In genomic region chr6:114988619-114988980, GRCm38 (mm10) we compare ENCODE assay signal across 8 mouse cellular contexts. TPM values are rescaled to one million over a fixed set of nuclear protein-coding genes. Genes with fewer than 3 reads are reported as not detected.
DNase-seq lines count a peak whose midpoint lies in the region; ATAC-seq and TF ChIP-seq lines count a peak whose summit lies in the region.

No protein-coding gene starts in this region.

- H3K4me2 ChIP-seq in CH12.LX (ENCODE audit: insufficient read depth, low read depth, poor library complexity, severe bottlenecking), result peak overlapping the region; percentile 50; the same call in 1 of the 2 replicates
- no peak overlapping the region for H3K4me2 ChIP-seq in kidney, embryonic 16.5 days (replicated peaks; ENCODE audit: low read depth, low read length)
- H3K4me2 ChIP-seq in midbrain, embryonic 16.5 days (ENCODE audit: low read length), result no peak overlapping the region

- TF ChIP-seq EP300 in CH12.LX (IDR thresholded peaks at IDR 0.05; ENCODE audit: low read length), result no peak

- peaks cover 0 to 2% of the 10 kb centered on the region in 2 experiments for H3K36me3 ChIP-seq in CH12.LX (replicated peaks in 1 of 2; ENCODE audit: control insufficient read depth in 1 of 2, insufficient read depth in 1 of 2, low read length in 1 of 2)
- no peaks in the 10 kb centered on the region for H3K36me3 ChIP-seq in kidney, embryonic 16.5 days (ENCODE audit: insufficient read depth, low read length)
- no peaks in the 10 kb centered on the region for H3K36me3 ChIP-seq in midbrain, embryonic 16.5 days (ENCODE audit: control insufficient read depth, insufficient read depth, low read length)

- WGBS in kidney, embryonic 16.5 days, result 54% methylated on average over 3 of the region's 3 CpGs
- WGBS in midbrain, embryonic 16.5 days, result 64% methylated on average over 3 of the region's 3 CpGs

- no peaks in the 10 kb centered on the region for H3K79me2 ChIP-seq in CH12.LX (replicated peaks; ENCODE audit: control insufficient read depth, extremely low read depth, insufficient read depth, poor library complexity, severe bottlenecking)

- dilution Hi-C loops in CH12.LX (cut with MboI; ENCODE audit: extremely low pct_ligation_motif_present, extremely low pct_unique_long_range_greater_than_20kb, low sequenced_read_pairs), result no loop called here

- H3K27ac ChIP-seq in CH12.LX (ENCODE audit: insufficient read depth, low read depth), result peak overlapping the region; percentile 84
- H3K27ac ChIP-seq in kidney, embryonic 16.5 days (ENCODE audit: low read length), result peak overlapping the region; percentile 90
- no peak overlapping the region for H3K27ac ChIP-seq in midbrain, embryonic 16.5 days (ENCODE audit: low read length)

- TF ChIP-seq POLR2A in CH12.LX (IDR thresholded peaks at IDR 0.05; ENCODE audit: low read depth, low read length), result no peak

- H3K27me3 ChIP-seq in CH12.LX (replicated peaks), result no peaks in the 10 kb centered on the region
- H3K27me3 ChIP-seq in kidney, embryonic 16.5 days (ENCODE audit: insufficient read depth, low read length), result no peaks in the 10 kb centered on the region
- H3K27me3 ChIP-seq in midbrain, embryonic 16.5 days (ENCODE audit: control insufficient read depth, insufficient read depth, low read depth, low read length), result no peaks in the 10 kb centered on the region

- H3K9ac ChIP-seq in CH12.LX (ENCODE audit: insufficient read depth, low read depth), result peak overlapping the region; percentile 35
- H3K9ac ChIP-seq in kidney, embryonic 16.5 days (replicated peaks; ENCODE audit: low read length), result no peak overlapping the region
- H3K9ac ChIP-seq in midbrain, embryonic 16.5 days (ENCODE audit: low read depth, low read length), result no peak overlapping the region

- ATAC-seq in common myeloid progenitor, adult 5-6 weeks (replicated peaks; ENCODE audit: low read depth, poor library complexity, severe bottlenecking), result peak; percentile 68; the same call in 1 of the 2 replicates
- peak; percentile 85 for ATAC-seq in kidney, embryonic 16.5 days (ENCODE audit: low FRiP score, low TSS enrichment)
- ATAC-seq in midbrain, embryonic 16.5 days, result no peak

- no peak for TF ChIP-seq CTCF in CH12.LX (conservative IDR thresholded peaks at IDR 0.05 in 1 of 2, IDR thresholded peaks at IDR 0.05 in 1 of 2; ENCODE audit: low read depth in 2 of 2, low read length in 2 of 2)

- H3K9me3 ChIP-seq in CH12.LX (replicated peaks; ENCODE audit: low read length), result no peaks in the 10 kb centered on the region
- H3K9me3 ChIP-seq in kidney, embryonic 16.5 days (ENCODE audit: low read length), result no peaks in the 10 kb centered on the region
- no peaks in the 10 kb centered on the region for H3K9me3 ChIP-seq in midbrain, embryonic 16.5 days (replicated peaks; ENCODE audit: control insufficient read depth, low read length, poor library complexity, severe bottlenecking)

- H3K4me3 ChIP-seq in CH12.LX (replicated peaks in 1 of 3; ENCODE audit: low read depth in 2 of 3, low read length in 2 of 3, poor library complexity in 1 of 3), result no peak overlapping the region
- H3K4me3 ChIP-seq in kidney, embryonic 16.5 days (ENCODE audit: low read length), result no peak overlapping the region
- no peak overlapping the region for H3K4me3 ChIP-seq in midbrain, embryonic 16.5 days (ENCODE audit: low read depth, low read length)

- peak; percentile 62 for DNase-seq in CH12.LX (ENCODE audit: extremely low read depth)
- peak; percentile 81 for DNase-seq in lung, postnatal 25 days (ENCODE audit: low spot score)
- no peak for DNase-seq in yolk sac, embryonic 10.5 days (ENCODE audit: low spot score)
- no peak for DNase-seq in left cerebral cortex, adult 9 months (ENCODE audit: low spot score in 2 of 2)
- DNase-seq in frontal cortex, postnatal 14 days (ENCODE audit: low spot score in 2 of 2), result no peak

- peaks cover 40 to 61% of the 10 kb centered on the region in 2 experiments for H3K4me1 ChIP-seq in CH12.LX (ENCODE audit: control insufficient read depth in 1 of 2, insufficient read depth in 2 of 2)
- H3K4me1 ChIP-seq in kidney, embryonic 16.5 days (ENCODE audit: insufficient read depth, low read length), result no peaks in the 10 kb centered on the region
- H3K4me1 ChIP-seq in midbrain, embryonic 16.5 days (ENCODE audit: control insufficient read depth, insufficient read depth, low read length), result no peaks in the 10 kb centered on the region

- TF ChIP-seq RAD21 in CH12.LX (IDR thresholded peaks at IDR 0.05; ENCODE audit: low read depth, low read length), result no peak; the same call in 1 of the 2 replicates

- in situ Hi-C loops in CH12.LX (cut with MboI; ENCODE audit: low pct_ligation_motif_present, low pct_unique_long_range_greater_than_20kb, low sequenced_read_pairs), result no loop called here

TF ChIP-seq in CH12.LX, 34 proteins besides CTCF, POLR2A, EP300 and RAD21:
- TF ChIP-seq TCF12 (IDR thresholded peaks at IDR 0.05; ENCODE audit: low read depth, low read length) (peak; percentile 63), JUN (IDR thresholded peaks at IDR 0.05; ENCODE audit: insufficient read depth, low read depth, low read length) (peak; percentile 30; the same call in 1 of the 2 replicates), ETS1 (conservative IDR thresholded peaks at IDR 0.05; ENCODE audit: low read depth, low read length) (peak; percentile 15; the same call in 1 of the 2 replicates), ELF1 (IDR thresholded peaks at IDR 0.05; ENCODE audit: low read depth, low read length) (peak; percentile 27; the same call in 1 of the 2 replicates), ZKSCAN1 (IDR thresholded peaks at IDR 0.05; ENCODE audit: borderline replicate concordance, low read depth, low read length) (no peak), MEF2A (IDR thresholded peaks at IDR 0.05; ENCODE audit: borderline replicate concordance, low read depth, low read length) (peak; percentile 48; the same call in 1 of the 2 replicates), IRF4 (IDR thresholded peaks at IDR 0.05; ENCODE audit: low read depth, low read length) (peak; percentile 44), CHD1 (IDR thresholded peaks at IDR 0.05; ENCODE audit: low read depth, low read length) (no peak)

RNA-seq across cellular contexts. Expression of gene Vgll4, which starts 18.8 kb away (rescaled TPM):
- total RNA-seq in CH12.LX (2012; rRNA removed), result 73.7 and 85.1 TPM in 2 replicates
- total RNA-seq in CH12.LX (2014; rRNA removed), result 29.3 and 34.6 TPM in 2 replicates
- polyA plus RNA-seq in CH12.LX (2012; ENCODE audit: insufficient read length, low read depth), result 32.4 and 37.3 TPM in 2 replicates
- 39.9 and 40.6 TPM in 2 replicates for total RNA-seq in common myeloid progenitor, adult 5-6 weeks (2017)
- polyA plus RNA-seq in kidney, embryonic 16.5 days (2015; fragmentation: Nextera tagmentation; extraction: Ambion mirVana), result 114 and 123 TPM in 2 replicates
- 49.2 and 51.0 TPM in 2 replicates for polyA plus RNA-seq in midbrain, embryonic 16.5 days (2015; fragmentation: Nextera tagmentation; extraction: Ambion mirVana)

RNA-seq across cellular contexts. Expression of gene Tamm41, which starts 49.1 kb away (rescaled TPM):
- total RNA-seq in CH12.LX (2012; rRNA removed) (29.3 and 43.3 TPM in 2 replicates), CH12.LX (2014; rRNA removed) (39.8 and 40.5 TPM in 2 replicates)
- polyA plus RNA-seq in CH12.LX (2012; ENCODE audit: insufficient read length, low read depth), result 40.4 and 41.1 TPM in 2 replicates
- total RNA-seq in common myeloid progenitor, adult 5-6 weeks (2017), result 61.3 and 68.6 TPM in 2 replicates
- polyA plus RNA-seq in kidney, embryonic 16.5 days (2015; fragmentation: Nextera tagmentation; extraction: Ambion mirVana), result 64.9 and 68.7 TPM in 2 replicates
- 47.0 and 51.5 TPM in 2 replicates for polyA plus RNA-seq in midbrain, embryonic 16.5 days (2015; fragmentation: Nextera tagmentation; extraction: Ambion mirVana)

Comparison
In these comparisons a context has a peak if more than half of its experiments do, and no peak if none do; other contexts are left out.
1. DNase-seq: peak in CH12.LX (single experiment) and lung, postnatal 25 days (single experiment); none in yolk sac, embryonic 10.5 days (single experiment), left cerebral cortex, adult 9 months (0 of 2) and frontal cortex, postnatal 14 days (0 of 2).